Mouse (Mus musculus): ENCODE measurements at regions not wholly inside any gene's neighbourhood (a gene's known extent, or its start where the extent isn't known, plus 50 kb on each side); places are given as distances from the start of the nearest gene placed in this dataset.

DNA sequence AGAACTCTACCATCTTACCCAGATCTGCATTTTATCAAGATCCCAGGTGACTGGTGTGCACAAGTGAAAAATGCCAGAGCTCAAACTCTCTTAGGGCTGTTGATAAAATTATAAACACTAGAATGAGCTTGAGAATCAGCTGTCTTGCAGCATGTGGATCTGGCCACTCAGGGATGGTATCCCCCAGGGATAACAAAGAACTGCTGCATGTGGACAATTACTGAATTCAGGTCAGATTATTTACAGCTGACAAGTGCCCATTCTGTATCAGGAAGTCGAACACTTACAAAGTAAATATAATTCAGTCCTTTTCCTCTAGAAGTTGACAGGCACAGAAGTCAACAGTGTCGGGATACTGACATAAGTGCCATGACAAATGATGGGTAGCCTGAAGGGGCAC is 306.3 kb upstream of the Gm21798 start:
- Histone ChIP-seq H3K27me3 (ENCODE audit: control insufficient read depth, insufficient read depth, low read length) (no peaks in the 10 kb centered on the region), H3K4me3 (ENCODE audit: low read depth, low read length) (no peak overlapping the region), H3K9ac (ENCODE audit: low read length) (no peak overlapping the region), H3K9me3 (ENCODE audit: control insufficient read depth, low read length) (no peaks in the 10 kb centered on the region), H3K4me1 (ENCODE audit: control insufficient read depth, insufficient read depth, low read length) (no peaks in the 10 kb centered on the region), H3K27ac (ENCODE audit: low read depth, low read length) (no peak overlapping the region), H3K36me3 (ENCODE audit: control insufficient read depth, insufficient read depth, low read length) (no peaks in the 10 kb centered on the region), H3K4me2 (ENCODE audit: low read depth) (no peak overlapping the region)
- no peak; the same call in 1 of the 2 replicates for ATAC-seq (ENCODE audit: insufficient read depth, low FRiP score, low TSS enrichment)
- no peak for DNase-seq (ENCODE audit: low spot score)
- 27% methylated on average over 2 of the region's 2 CpGs for WGBS

- WGBS = 88% methylated on average over 3 of the region's 3 CpGs
- no peak for ATAC-seq (ENCODE audit: insufficient read depth, low FRiP score, low TSS enrichment)
- H3K9me3 ChIP-seq (ENCODE audit: control insufficient read depth, low read length) = no peaks in the 10 kb centered on the region
- no peak overlapping the region for H3K4me2 ChIP-seq (ENCODE audit: low read depth)
- H3K4me3 ChIP-seq (ENCODE audit: low read depth, low read length) = no peak overlapping the region
- H3K36me3 ChIP-seq (ENCODE audit: control insufficient read depth, insufficient read depth, low read length) = no peaks in the 10 kb centered on the region
- no peak for DNase-seq (ENCODE audit: low spot score)
- no peaks in the 10 kb centered on the region for H3K4me1 ChIP-seq (ENCODE audit: control insufficient read depth, insufficient read depth, low read length)
- H3K9ac ChIP-seq (ENCODE audit: low read length) = no peak overlapping the region
- no peak overlapping the region for H3K27ac ChIP-seq (ENCODE audit: low read depth, low read length)
- H3K27me3 ChIP-seq (ENCODE audit: control insufficient read depth, insufficient read depth, low read length) = no peaks in the 10 kb centered on the region
Measured at GRCm38 (mm10) chr15:64512615-64513014, 304.9 kb upstream of the Gm21798 start.

GRCm38 (mm10) chr15:64513501-64514097 is 303.9 kb upstream of the Gm21798 start:
- H3K4me3 ChIP-seq (ENCODE audit: low read depth, low read length) = no peak overlapping the region
- no peak overlapping the region for H3K4me2 ChIP-seq (ENCODE audit: low read depth)
- H3K27ac ChIP-seq (ENCODE audit: low read depth, low read length) = no peak overlapping the region
- ATAC-seq (ENCODE audit: insufficient read depth, low FRiP score, low TSS enrichment) (no peak), DNase-seq (ENCODE audit: low spot score) (no peak)
- H3K9ac ChIP-seq (ENCODE audit: low read length) = no peak overlapping the region
- H3K27me3 ChIP-seq (ENCODE audit: control insufficient read depth, insufficient read depth, low read length) = no peaks in the 10 kb centered on the region
- no peaks in the 10 kb centered on the region for H3K4me1 ChIP-seq (ENCODE audit: control insufficient read depth, insufficient read depth, low read length)
- no peaks in the 10 kb centered on the region for H3K36me3 ChIP-seq (ENCODE audit: control insufficient read depth, insufficient read depth, low read length)
- no peaks in the 10 kb centered on the region for H3K9me3 ChIP-seq (ENCODE audit: control insufficient read depth, low read length)

- no peak overlapping the region for H3K4me2 ChIP-seq (ENCODE audit: low read depth)
- DNase-seq (ENCODE audit: low spot score) (no peak), ATAC-seq (ENCODE audit: insufficient read depth, low FRiP score, low TSS enrichment) (no peak)
- H3K27ac ChIP-seq (ENCODE audit: low read depth, low read length) = no peak overlapping the region
- no peaks in the 10 kb centered on the region for H3K36me3 ChIP-seq (ENCODE audit: control insufficient read depth, insufficient read depth, low read length)
- no peaks in the 10 kb centered on the region for H3K27me3 ChIP-seq (ENCODE audit: control insufficient read depth, insufficient read depth, low read length)
- no peaks in the 10 kb centered on the region for H3K4me1 ChIP-seq (ENCODE audit: control insufficient read depth, insufficient read depth, low read length)
- no peaks in the 10 kb centered on the region for H3K9me3 ChIP-seq (ENCODE audit: control insufficient read depth, low read length)
- no peak overlapping the region for H3K4me3 ChIP-seq (ENCODE audit: low read depth, low read length)
- no peak overlapping the region for H3K9ac ChIP-seq (ENCODE audit: low read length)
Measured at GRCm38 (mm10) chr15:64515179-64515578, 302.3 kb upstream of the Gm21798 start.

GRCm38 (mm10) chr15:64519207-64519628 is 298.3 kb upstream of the Gm21798 start:
- no peak overlapping the region for H3K4me3 ChIP-seq (ENCODE audit: low read depth, low read length)
- no peaks in the 10 kb centered on the region for H3K36me3 ChIP-seq (ENCODE audit: control insufficient read depth, insufficient read depth, low read length)
- 69% methylated on average over 4 of the region's 4 CpGs for WGBS
- no peak overlapping the region for H3K9ac ChIP-seq (ENCODE audit: low read length)
- H3K9me3 ChIP-seq (ENCODE audit: control insufficient read depth, low read length) = no peaks in the 10 kb centered on the region
- no peak for ATAC-seq (ENCODE audit: insufficient read depth, low FRiP score, low TSS enrichment)
- no peak for DNase-seq (ENCODE audit: low spot score)
- no peaks in the 10 kb centered on the region for H3K4me1 ChIP-seq (ENCODE audit: control insufficient read depth, insufficient read depth, low read length)
- no peaks in the 10 kb centered on the region for H3K27me3 ChIP-seq (ENCODE audit: control insufficient read depth, insufficient read depth, low read length)
- H3K4me2 ChIP-seq (ENCODE audit: low read depth) = no peak overlapping the region
- no peak overlapping the region for H3K27ac ChIP-seq (ENCODE audit: low read depth, low read length)

DNA sequence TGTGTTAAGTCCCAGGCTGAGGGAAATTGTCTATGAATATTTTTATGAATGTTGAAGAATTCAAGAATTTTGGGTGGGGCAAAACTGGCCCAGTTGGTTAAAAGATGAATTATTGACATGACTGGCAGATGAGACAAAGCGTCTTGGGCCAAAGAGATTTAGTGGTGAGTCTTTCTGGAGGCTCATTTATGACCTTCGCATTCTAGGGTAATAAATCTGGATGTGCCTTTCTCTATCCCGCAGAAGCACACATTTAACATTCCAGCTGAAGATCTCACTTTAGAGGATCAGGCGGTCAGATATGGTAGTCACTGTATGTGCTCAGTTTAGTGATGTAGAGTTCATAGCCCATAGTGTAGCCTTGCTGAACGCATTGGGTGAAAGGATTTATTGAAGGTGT is 296.9 kb upstream of the Gm21798 start:
- no peak for DNase-seq (ENCODE audit: low spot score)
- no peaks in the 10 kb centered on the region for H3K27me3 ChIP-seq (ENCODE audit: control insufficient read depth, insufficient read depth, low read length)
- no peak overlapping the region for H3K9ac ChIP-seq (ENCODE audit: low read length)
- no peak overlapping the region for H3K4me2 ChIP-seq (ENCODE audit: low read depth)
- no peaks in the 10 kb centered on the region for H3K9me3 ChIP-seq (ENCODE audit: control insufficient read depth, low read length)
- no peak for ATAC-seq (ENCODE audit: insufficient read depth, low FRiP score, low TSS enrichment)
- no peak overlapping the region for H3K4me3 ChIP-seq (ENCODE audit: low read depth, low read length)
- no peak overlapping the region for H3K27ac ChIP-seq (ENCODE audit: low read depth, low read length)
- no peaks in the 10 kb centered on the region for H3K36me3 ChIP-seq (ENCODE audit: control insufficient read depth, insufficient read depth, low read length)
- H3K4me1 ChIP-seq (ENCODE audit: control insufficient read depth, insufficient read depth, low read length) = no peaks in the 10 kb centered on the region
- WGBS = 66% methylated on average over 5 of the region's 5 CpGs

GRCm38 (mm10) chr15:64532260-64533120 is 285.0 kb upstream of the Gm21798 start:
- H3K4me2 ChIP-seq (ENCODE audit: low read depth) = no peak overlapping the region
- H3K27ac ChIP-seq (ENCODE audit: low read depth, low read length) = no peak overlapping the region
- H3K9me3 ChIP-seq (ENCODE audit: control insufficient read depth, low read length) = no peaks in the 10 kb centered on the region
- no peak overlapping the region for H3K9ac ChIP-seq (ENCODE audit: low read length)
- H3K4me1 ChIP-seq (ENCODE audit: control insufficient read depth, insufficient read depth, low read length) = no peaks in the 10 kb centered on the region
- DNase-seq (ENCODE audit: low spot score) = no peak
- no peak overlapping the region for H3K4me3 ChIP-seq (ENCODE audit: low read depth, low read length)
- no peaks in the 10 kb centered on the region for H3K27me3 ChIP-seq (ENCODE audit: control insufficient read depth, insufficient read depth, low read length)
- ATAC-seq (ENCODE audit: insufficient read depth, low FRiP score, low TSS enrichment) = no peak
- 85% methylated on average over 6 of the region's 6 CpGs for WGBS
- H3K36me3 ChIP-seq (ENCODE audit: control insufficient read depth, insufficient read depth, low read length) = no peaks in the 10 kb centered on the region

GRCm38 (mm10) chr15:64533169-64533795 is 284.2 kb upstream of the Gm21798 start:
- Histone ChIP-seq H3K4me2 (ENCODE audit: low read depth) (no peak overlapping the region), H3K9me3 (ENCODE audit: control insufficient read depth, low read length) (no peaks in the 10 kb centered on the region), H3K4me3 (ENCODE audit: low read depth, low read length) (no peak overlapping the region), H3K36me3 (ENCODE audit: control insufficient read depth, insufficient read depth, low read length) (no peaks in the 10 kb centered on the region), H3K4me1 (ENCODE audit: control insufficient read depth, insufficient read depth, low read length) (no peaks in the 10 kb centered on the region), H3K27ac (ENCODE audit: low read depth, low read length) (no peak overlapping the region), H3K9ac (ENCODE audit: low read length) (no peak overlapping the region), H3K27me3 (ENCODE audit: control insufficient read depth, insufficient read depth, low read length) (no peaks in the 10 kb centered on the region)
- ATAC-seq (ENCODE audit: insufficient read depth, low FRiP score, low TSS enrichment) (no peak), DNase-seq (ENCODE audit: low spot score) (no peak)
- WGBS = 85% methylated on average over 2 of the region's 2 CpGs

DNA sequence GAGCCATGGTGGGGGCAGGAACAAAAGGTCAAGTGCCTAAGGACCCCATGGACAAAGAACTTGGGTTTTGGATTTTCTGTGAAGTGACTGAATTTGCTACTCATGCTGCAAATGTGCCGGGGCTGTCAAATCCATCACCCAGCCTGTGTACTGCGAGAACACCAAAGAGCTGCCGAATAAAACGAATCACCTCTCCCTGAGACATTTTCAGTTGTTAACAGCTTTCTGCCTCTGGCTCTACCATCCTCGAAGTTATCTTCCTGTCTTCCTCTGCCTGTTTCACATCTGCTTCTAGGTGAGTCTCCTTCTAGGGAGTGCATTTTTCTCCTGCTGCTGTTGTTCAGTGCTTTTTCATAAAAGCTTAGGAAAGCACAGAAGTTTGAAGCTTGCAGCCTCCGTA is 283.3 kb upstream of the Gm21798 start:
- no peak overlapping the region for H3K9ac ChIP-seq (ENCODE audit: low read length)
- no peak overlapping the region for H3K27ac ChIP-seq (ENCODE audit: low read depth, low read length)
- ATAC-seq (ENCODE audit: insufficient read depth, low FRiP score, low TSS enrichment) (no peak), DNase-seq (ENCODE audit: low spot score) (no peak)
- no peaks in the 10 kb centered on the region for H3K27me3 ChIP-seq (ENCODE audit: control insufficient read depth, insufficient read depth, low read length)
- H3K4me2 ChIP-seq (ENCODE audit: low read depth) = no peak overlapping the region
- no peaks in the 10 kb centered on the region for H3K9me3 ChIP-seq (ENCODE audit: control insufficient read depth, low read length)
- no peaks in the 10 kb centered on the region for H3K36me3 ChIP-seq (ENCODE audit: control insufficient read depth, insufficient read depth, low read length)
- H3K4me1 ChIP-seq (ENCODE audit: control insufficient read depth, insufficient read depth, low read length) = no peaks in the 10 kb centered on the region
- H3K4me3 ChIP-seq (ENCODE audit: low read depth, low read length) = no peak overlapping the region
- 32% methylated on average over 6 of the region's 6 CpGs for WGBS

Measured in neural tube, embryonic 11.5 days (tissue).